Mouse (Mus musculus) cerebellum, adult 2 months (tissue): Measurements from ENCODE around the gene Ahdc1.

Experiments used
- CTCF ChIP-seq: fragments of 200-500 bp; IDR thresholded peaks from 2 replicates; pipeline ENCODE4 v1.5.1; 2011; ENCODE audit warnings: low read depth, mild to moderate bottlenecking, control low read depth, low read length, moderate library complexity, borderline replicate concordance; ENCODE audit not compliant: insufficient read depth
- POLR2A ChIP-seq: fragments of 200-500 bp; IDR thresholded peaks from 2 replicates; pipeline ENCODE4 v1.6.1; 2011; ENCODE audit warnings: low read length, control low read depth, borderline replicate concordance; ENCODE audit not compliant: insufficient read depth

- TF ChIP-seq CTCF (peak; percentile 91), POLR2A (no peak)
Observed at GRCm38 (mm10) chr4:133009131-133009530, 1.9 kb upstream of the Ahdc1 start.
